Mouse (Mus musculus) midbrain, embryonic 14.5 days (tissue): ENCODE measurements around the gene Arid1a. TPM values are rescaled to one million over a fixed set of nuclear protein-coding genes. Genes with fewer than 3 reads are reported as not detected.

Source experiments
- ATAC-seq: fragments of 200-750 bp; cut with Nextera tagmentation; 2 replicates; pipeline ENCODE4 v1.8.0; 2017; ENCODE audit warnings: moderate number of reproducible peaks, moderate library complexity; ENCODE audit not compliant: low FRiP score, low TSS enrichment
- DNase-seq: peaks from one replicate; pipeline ENCODE4 v3.0.0-alpha.2; 2015
- H3K27ac ChIP-seq: fragments of 300-500 bp; sonication (generic); replicated peaks from 2 replicates; pipeline ENCODE4 v1.5.1; 2014; ENCODE audit warnings: mild to moderate bottlenecking, low read depth, low read length, moderate library complexity
- H3K27me3 ChIP-seq: fragments of 300-500 bp; sonication (generic); 2 replicates; pipeline ENCODE4 v1.6.1; 2014; ENCODE audit warnings: low read length, control low read depth, mixed read lengths; ENCODE audit not compliant: control insufficient read depth, insufficient read depth
- H3K36me3 ChIP-seq: fragments of 300-500 bp; sonication (generic); 2 replicates; pipeline ENCODE4 v1.6.1; 2014; ENCODE audit warnings: low read length, control low read depth; ENCODE audit not compliant: control insufficient read depth, insufficient read depth
- H3K4me1 ChIP-seq: fragments of 300-500 bp; sonication (generic); 2 replicates; pipeline ENCODE4 v1.6.1; 2014; ENCODE audit warnings: mild to moderate bottlenecking, antibody characterized with exemption, low read length, control low read depth; ENCODE audit not compliant: control insufficient read depth, insufficient read depth
- H3K4me2 ChIP-seq: fragments of 300-500 bp; sonication (generic); 2 replicates; pipeline ENCODE4 v1.6.1; 2014; ENCODE audit warnings: mild to moderate bottlenecking, low read length, moderate library complexity
- H3K4me3 ChIP-seq: fragments of 300-500 bp; sonication (generic); replicated peaks from 2 replicates; pipeline ENCODE4 v1.5.1; 2014; ENCODE audit warnings: low read depth, low read length
- H3K9ac ChIP-seq: fragments of 300-500 bp; sonication (generic); replicated peaks from 2 replicates; pipeline ENCODE4 v1.6.1; 2014; ENCODE audit warnings: mild to moderate bottlenecking, low read length, moderate library complexity
- H3K9me3 ChIP-seq: fragments of 300-500 bp; sonication (generic); 2 replicates; pipeline ENCODE4 v1.6.1; 2016; ENCODE audit warnings: low read length, control low read depth, mixed read lengths; ENCODE audit not compliant: control insufficient read depth
- WGBS: fragments of 180-500 bp; shearing (Covaris S2); extraction: QIAGEN DNeasy Blood & Tissue Kit; methylation state at CpG from one replicate; pipeline ENCODE4 v1.1.7; 2014; 5-methylcytosine and 5-hydroxymethylcytosine counted together
- polyA plus RNA-seq: library from polyadenylated mRNA; unstranded; fragments of >200 nt; fragmentation: Nextera tagmentation; extraction: Ambion mirVana; gene quantifications from 2 replicates; pipeline ENCODE4 v1.2.1, GENCODE M21; 2014

Arid1a gene
- 38.5 and 46.7 TPM in 2 replicates for polyA plus RNA-seq

DNA sequence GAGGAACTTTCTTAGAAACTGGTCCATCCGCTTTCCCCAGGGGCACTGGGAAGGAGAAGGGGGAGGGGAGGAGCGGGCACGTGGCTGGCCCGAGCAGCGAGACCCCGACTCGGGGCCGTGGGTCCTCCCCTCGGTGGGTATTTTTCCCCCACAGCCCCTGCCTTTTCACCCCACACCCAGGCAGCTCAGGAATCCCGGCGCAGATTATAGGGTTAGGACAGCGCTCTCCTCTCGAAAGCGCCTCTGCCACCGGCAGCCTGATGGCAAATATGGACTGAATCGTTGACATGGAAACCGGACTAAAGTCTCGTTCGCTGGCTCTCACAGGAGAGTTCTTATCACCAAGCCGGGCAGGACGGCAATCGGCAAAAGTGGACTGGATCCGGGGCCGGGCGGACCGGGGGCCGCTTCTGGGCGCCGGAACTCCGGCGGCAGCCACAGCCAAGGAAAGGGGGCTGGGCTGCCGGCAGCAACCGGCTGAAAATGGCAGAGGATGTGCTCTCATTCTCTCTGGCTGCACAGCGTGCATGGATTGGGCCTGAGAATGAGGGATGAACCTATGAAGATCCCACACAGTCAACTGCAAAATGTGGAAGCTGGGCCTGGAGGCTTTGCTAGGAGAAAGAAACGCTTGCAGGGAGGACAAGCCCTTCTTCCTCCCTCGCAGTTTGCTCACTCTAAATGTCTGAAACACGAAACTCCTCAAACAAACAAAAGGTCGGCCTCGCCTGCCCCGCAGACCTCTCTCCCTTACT is at the start of gene Arid1a:
TSS of gene Arid1a (minus strand) at position 256 of the 755 bp plus-strand sequence.
- under 1% methylated on average over 40 of the region's 40 CpGs for WGBS
- H3K4me3 ChIP-seq = peak within 1 kb of the TSS; percentile 62
- no peaks in the 10 kb centered on the region for H3K27me3 ChIP-seq
- H3K4me2 ChIP-seq = peak within 1 kb of the TSS; percentile 98
- DNase-seq (peak; percentile 94), ATAC-seq (peak; percentile 66)
- H3K36me3 ChIP-seq = no peaks in the 10 kb centered on the region
- peak within 1 kb of the TSS; percentile 100 for H3K27ac ChIP-seq
- H3K9ac ChIP-seq = peak within 1 kb of the TSS; percentile 57
- peaks cover 17% of the 10 kb centered on the region for H3K4me1 ChIP-seq
- no peaks in the 10 kb centered on the region for H3K9me3 ChIP-seq

DNA sequence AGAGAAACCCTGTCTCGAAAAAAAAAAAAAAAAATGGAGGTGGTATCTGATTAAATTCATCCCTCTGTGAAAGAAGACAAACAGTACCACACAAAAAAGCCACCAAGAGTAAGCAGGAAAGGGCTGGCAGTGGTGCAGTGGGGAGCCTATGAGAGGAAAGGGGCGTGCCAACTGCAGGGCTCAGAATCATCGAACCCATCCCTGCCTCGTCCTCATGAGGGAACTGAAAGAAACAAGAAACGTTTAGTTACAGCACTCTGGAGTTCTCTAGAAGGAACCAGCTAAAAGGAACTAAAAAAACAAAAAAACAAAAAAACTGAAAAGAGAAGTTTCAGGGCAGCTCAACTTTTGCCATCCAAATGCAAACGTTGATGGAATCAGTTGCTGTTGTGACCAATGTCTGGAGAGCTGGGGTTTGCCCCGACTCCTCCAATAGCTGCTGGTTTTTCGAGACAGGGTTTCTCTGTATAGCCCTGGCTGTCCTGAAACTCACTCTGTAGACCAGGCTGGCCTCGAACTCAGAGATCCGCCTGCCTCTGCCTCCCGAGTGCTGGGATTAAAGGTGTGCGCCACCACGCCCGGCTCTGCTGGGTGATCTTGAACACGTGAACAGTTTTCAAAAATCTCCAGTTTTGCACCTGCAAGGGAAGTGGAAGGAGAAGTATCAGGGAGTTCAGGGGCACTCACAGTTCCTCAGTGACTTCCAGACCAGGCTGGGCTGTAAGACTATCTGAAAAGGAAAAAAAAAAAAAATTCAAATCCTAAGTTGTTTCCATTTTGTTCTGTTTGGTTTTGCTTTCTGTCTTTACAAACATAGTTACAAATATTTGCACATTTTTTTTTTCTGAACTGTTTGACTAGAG is 48.1 kb upstream of the Arid1a start:
- ATAC-seq (no peak), DNase-seq (no peak)
- Histone ChIP-seq H3K4me2 (no peak overlapping the region), H3K4me3 (no peak overlapping the region), H3K9me3 (no peaks in the 10 kb centered on the region), H3K9ac (no peak overlapping the region), H3K27ac (no peak overlapping the region), H3K36me3 (no peaks in the 10 kb centered on the region), H3K4me1 (no peaks in the 10 kb centered on the region), H3K27me3 (no peaks in the 10 kb centered on the region)
- WGBS = 79% methylated on average over 15 of the region's 15 CpGs

DNA sequence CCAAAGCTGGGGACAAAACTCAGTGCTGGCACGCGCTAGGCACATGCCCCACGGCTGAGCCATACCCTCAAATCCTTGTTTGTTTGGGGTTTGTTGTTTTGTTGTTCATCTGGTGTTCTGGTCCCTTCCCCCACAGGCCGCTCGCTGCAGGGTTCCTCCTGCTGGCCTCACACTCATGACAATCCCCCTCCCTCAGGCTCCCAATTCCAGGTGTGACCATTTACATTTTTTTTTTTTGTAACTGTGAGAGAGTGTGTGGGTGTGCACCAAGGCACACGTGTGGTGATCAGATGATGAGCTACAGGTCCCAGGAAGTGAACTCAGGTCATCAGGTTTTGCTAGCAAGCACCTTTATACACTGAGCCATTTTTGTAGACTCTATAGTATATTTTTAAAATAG is 44.0 kb upstream of the Arid1a start:
- H3K4me1 ChIP-seq = no peaks in the 10 kb centered on the region

DNA sequence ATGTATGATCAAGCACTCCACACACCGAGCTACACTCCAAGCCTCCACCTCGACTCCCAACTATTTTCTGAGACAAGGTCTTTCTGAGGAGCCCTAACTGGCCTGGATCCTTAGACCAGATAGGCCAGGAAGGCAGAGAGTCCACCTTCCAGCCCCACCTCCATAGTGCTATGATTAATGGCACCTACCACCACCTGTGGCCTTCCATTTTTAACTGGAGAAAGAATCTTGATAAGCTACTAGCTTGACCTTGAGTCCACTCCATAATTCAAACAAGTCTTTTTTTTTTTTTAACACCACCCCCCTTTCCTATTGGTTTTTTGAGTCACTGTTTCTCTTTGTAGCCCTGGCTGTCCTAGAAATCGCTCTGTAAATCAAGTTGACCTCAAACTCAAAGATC is 36.7 kb upstream of the Arid1a start:
- Histone ChIP-seq H3K27me3 (no peaks in the 10 kb centered on the region), H3K4me1 (no peaks in the 10 kb centered on the region), H3K27ac (no peak overlapping the region), H3K36me3 (no peaks in the 10 kb centered on the region), H3K4me2 (no peak overlapping the region), H3K4me3 (no peak overlapping the region), H3K9ac (no peak overlapping the region), H3K9me3 (no peaks in the 10 kb centered on the region)
- 89% methylated on average over 3 of the region's 3 CpGs for WGBS
- ATAC-seq (no peak), DNase-seq (no peak)

More for the DNA sequence above, 44.0 kb upstream of the Arid1a start:
- DNase-seq = no peak
- no peaks in the 10 kb centered on the region for H3K27me3 ChIP-seq
- 29% methylated on average over 6 of the region's 6 CpGs for WGBS
- no peak for ATAC-seq
- no peak overlapping the region for H3K27ac ChIP-seq
- no peak overlapping the region for H3K9ac ChIP-seq
- H3K36me3 ChIP-seq = no peaks in the 10 kb centered on the region
- H3K4me3 ChIP-seq = no peak overlapping the region
- no peak overlapping the region for H3K4me2 ChIP-seq
- no peaks in the 10 kb centered on the region for H3K9me3 ChIP-seq

DNA sequence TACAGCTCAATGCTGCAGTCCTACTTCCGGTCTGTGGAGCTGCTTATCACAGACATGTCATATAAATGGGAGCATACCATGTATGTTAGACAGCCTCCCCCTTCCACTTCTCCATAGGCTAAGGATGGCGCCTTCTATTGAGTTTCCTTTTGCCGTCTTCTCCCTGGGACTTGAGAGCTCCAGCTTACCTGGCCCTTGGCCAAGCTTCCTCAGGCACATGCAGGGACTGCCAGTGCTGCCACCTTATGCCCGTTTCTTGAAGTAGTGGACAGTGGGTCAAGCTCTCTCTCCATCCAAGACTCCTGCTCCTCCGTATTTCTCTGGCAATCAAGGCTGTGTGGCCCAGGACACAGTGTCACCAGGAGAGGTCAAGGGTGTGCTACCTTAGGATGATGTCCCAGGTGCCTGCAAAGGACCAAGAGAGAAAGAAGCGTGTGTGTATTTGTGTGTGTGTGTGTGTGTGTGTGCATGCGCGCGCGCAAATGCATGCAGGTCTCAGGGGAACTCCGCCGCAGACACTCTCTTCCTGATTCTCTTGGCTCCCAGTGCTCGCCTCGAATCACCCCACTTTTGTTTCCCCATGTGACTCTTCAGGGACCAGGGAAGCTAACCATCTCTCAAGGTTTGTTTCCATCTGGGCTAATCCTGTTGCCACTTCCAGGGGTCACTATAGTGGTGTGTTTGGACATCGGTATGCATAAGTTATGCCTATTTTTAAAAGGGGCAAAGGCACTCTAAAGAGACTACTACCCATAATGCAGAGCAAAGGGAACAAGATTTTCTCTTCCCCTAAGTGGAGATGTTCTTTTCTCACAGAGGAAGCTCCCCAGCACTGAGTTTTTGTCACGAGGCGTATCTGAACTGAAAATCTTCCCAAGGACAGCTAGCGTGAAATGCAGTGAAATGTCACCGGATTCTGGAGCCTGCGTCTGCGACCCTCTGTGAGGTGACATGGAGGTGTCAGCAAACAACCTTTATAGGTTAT is 18.3 kb upstream of the Arid1a start:
- H3K4me1 ChIP-seq = no peaks in the 10 kb centered on the region
- H3K36me3 ChIP-seq = no peaks in the 10 kb centered on the region
- H3K9me3 ChIP-seq = no peaks in the 10 kb centered on the region
- no peaks in the 10 kb centered on the region for H3K27me3 ChIP-seq
- ATAC-seq = no peak
- H3K4me3 ChIP-seq = no peak overlapping the region
- WGBS = 83% methylated on average over 21 of the region's 21 CpGs
- H3K9ac ChIP-seq = no peak overlapping the region
- DNase-seq = peak; percentile 83
- H3K27ac ChIP-seq = no peak overlapping the region
- no peak overlapping the region for H3K4me2 ChIP-seq

DNA sequence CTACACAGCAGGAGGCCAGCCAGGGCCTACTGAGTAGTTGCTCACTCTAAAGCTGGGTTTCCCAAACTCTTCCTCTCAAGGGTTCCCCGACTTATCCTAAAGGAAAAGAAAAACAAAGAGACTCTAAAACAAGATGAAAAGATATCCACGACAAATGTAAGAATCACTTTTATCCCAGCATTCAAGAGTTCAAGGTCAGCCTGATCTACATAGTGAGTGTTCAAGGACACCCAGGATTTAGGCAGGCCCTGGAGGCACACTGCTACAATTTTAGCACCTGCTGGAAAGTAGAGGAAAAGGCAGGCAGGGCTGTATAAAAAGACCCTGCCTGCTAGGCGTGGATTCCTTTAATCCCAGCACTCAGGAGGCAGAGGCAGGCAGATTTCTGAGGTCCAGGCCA is 12.6 kb upstream of the Arid1a start:
- no peak overlapping the region for H3K27ac ChIP-seq
- no peaks in the 10 kb centered on the region for H3K4me1 ChIP-seq
- DNase-seq (no peak), ATAC-seq (no peak)
- no peaks in the 10 kb centered on the region for H3K36me3 ChIP-seq
- no peaks in the 10 kb centered on the region for H3K27me3 ChIP-seq
- no peak overlapping the region for H3K4me2 ChIP-seq
- H3K4me3 ChIP-seq = no peak overlapping the region
- WGBS = 82% methylated on average over 3 of the region's 3 CpGs
- no peak overlapping the region for H3K9ac ChIP-seq
- no peaks in the 10 kb centered on the region for H3K9me3 ChIP-seq

DNA sequence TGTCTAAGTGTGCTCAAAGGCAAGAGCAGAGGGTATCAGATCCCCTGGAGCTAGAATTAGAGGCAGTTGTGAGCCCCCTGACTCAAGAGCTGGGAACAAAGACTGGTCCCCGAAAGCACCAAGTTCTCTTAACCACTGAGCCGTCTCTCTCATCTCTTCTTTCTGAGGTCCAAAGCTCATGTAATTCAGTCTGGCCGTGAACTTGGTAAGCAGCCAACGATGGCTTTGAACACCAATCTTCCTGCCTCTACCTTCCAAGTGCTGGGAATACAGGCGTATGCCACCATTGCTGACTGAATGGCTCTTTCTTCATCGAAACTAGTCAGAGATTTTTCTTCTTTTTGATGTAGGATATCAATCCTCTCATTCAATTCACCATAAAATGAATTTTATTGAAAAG is 6.5 kb upstream of the Arid1a start:
- ATAC-seq (no peak), DNase-seq (no peak)
- no peaks in the 10 kb centered on the region for H3K36me3 ChIP-seq
- no peaks in the 10 kb centered on the region for H3K4me1 ChIP-seq
- H3K27me3 ChIP-seq = no peaks in the 10 kb centered on the region
- 77% methylated on average over 6 of the region's 6 CpGs for WGBS
- H3K27ac ChIP-seq = no peak overlapping the region
- H3K9me3 ChIP-seq = no peaks in the 10 kb centered on the region
- no peak overlapping the region for H3K4me2 ChIP-seq
- H3K9ac ChIP-seq = no peak overlapping the region
- H3K4me3 ChIP-seq = no peak overlapping the region

DNA sequence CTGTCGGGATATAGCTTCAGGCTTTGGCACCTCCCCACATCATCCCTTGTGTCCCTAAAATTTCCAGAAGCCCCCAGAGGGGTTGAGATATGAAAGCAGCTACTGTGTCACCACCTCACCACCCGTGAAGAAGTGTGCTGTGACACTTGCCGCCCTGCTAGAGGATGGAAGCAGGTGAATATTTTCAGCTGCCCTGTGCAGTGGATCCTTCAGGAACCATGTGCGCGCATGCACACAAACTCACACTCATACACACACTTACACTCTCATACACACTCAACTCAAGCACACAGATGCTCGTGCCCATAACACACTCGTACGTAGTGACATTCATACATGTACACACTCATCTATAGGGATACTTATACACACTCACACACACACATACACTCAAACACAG is 3.1 kb upstream of the Arid1a start:
- no peaks in the 10 kb centered on the region for H3K27me3 ChIP-seq
- H3K4me2 ChIP-seq = no peak overlapping the region
- H3K9me3 ChIP-seq = no peaks in the 10 kb centered on the region
- no peak overlapping the region for H3K9ac ChIP-seq
- H3K4me3 ChIP-seq = no peak overlapping the region
- H3K36me3 ChIP-seq = no peaks in the 10 kb centered on the region
- H3K4me1 ChIP-seq = peaks cover 16% of the 10 kb centered on the region
- DNase-seq (no peak), ATAC-seq (no peak)
- H3K27ac ChIP-seq = no peak overlapping the region
- 91% methylated on average over 8 of the region's 8 CpGs for WGBS
